22 mouse cellular contexts compared by ENCODE assay signal in genomic region chr17:79393886-79394285, GRCm38 (mm10). TPM values are rescaled to one million over a fixed set of nuclear protein-coding genes. Genes with fewer than 3 reads are reported as not detected.
DNase-seq lines count a peak whose midpoint lies in the region; ATAC-seq and TF ChIP-seq lines count a peak whose summit lies in the region.
"Had no signal": no experiment of that assay in that cellular context is flagged by ENCODE, and none has a peak within 500 bp of the region (broad histone marks: within the 10 kb centered on the region; RNA-seq: fewer than 3 reads in every experiment).

No protein-coding gene starts in this region.

- no peak overlapping the region for H3K4me2 ChIP-seq in lung, postnatal 0 days (replicated peaks; ENCODE audit: low read depth, low read length)
- no peak overlapping the region for H3K4me2 ChIP-seq in embryonic facial prominence, embryonic 15.5 days (replicated peaks)
- no peak overlapping the region for H3K4me2 ChIP-seq in stomach, embryonic 14.5 days (replicated peaks; ENCODE audit: low read depth, low read length)
- H3K4me2 ChIP-seq: embryonic facial prominence, embryonic 12.5 days; hindbrain, embryonic 12.5 days had no signal

- peak overlapping the region; percentile 63 for H3K27ac ChIP-seq in lung, postnatal 0 days (ENCODE audit: low read length)
- peak overlapping the region; percentile 63 for H3K27ac ChIP-seq in embryonic facial prominence, embryonic 15.5 days (replicated peaks)
- H3K27ac ChIP-seq in stomach, embryonic 14.5 days (ENCODE audit: low read length): peak overlapping the region; percentile 58; the same call in 1 of the 2 replicates
- H3K27ac ChIP-seq: embryonic facial prominence, embryonic 12.5 days; forebrain, embryonic 10.5 days; heart, embryonic 10.5 days; hindbrain, embryonic 12.5 days had no signal

- WGBS in lung, postnatal 0 days: 44% methylated on average over 7 of the region's 7 CpGs
- WGBS in embryonic facial prominence, embryonic 15.5 days: 45% methylated on average over 7 of the region's 7 CpGs
- WGBS in stomach, embryonic 14.5 days: 53% methylated on average over 7 of the region's 7 CpGs

- no peak overlapping the region for H3K4me3 ChIP-seq in lung, postnatal 0 days (ENCODE audit: low read depth, low read length)
- H3K4me3 ChIP-seq in embryonic facial prominence, embryonic 15.5 days (replicated peaks): no peak overlapping the region
- H3K4me3 ChIP-seq in stomach, embryonic 14.5 days (ENCODE audit: low read depth, low read length): no peak overlapping the region
- H3K4me3 ChIP-seq: embryonic facial prominence, embryonic 12.5 days; erythroblast, embryonic 14.5 days; forebrain, embryonic 10.5 days; heart, embryonic 10.5 days; hindbrain, embryonic 12.5 days had no signal

- H3K27me3 ChIP-seq in lung, postnatal 0 days (replicated peaks; ENCODE audit: insufficient read depth, low read length): no peaks in the 10 kb centered on the region
- H3K27me3 ChIP-seq in embryonic facial prominence, embryonic 15.5 days: no peaks in the 10 kb centered on the region
- no peaks in the 10 kb centered on the region for H3K27me3 ChIP-seq in stomach, embryonic 14.5 days (ENCODE audit: control insufficient read depth, insufficient read depth, low read length)
- H3K27me3 ChIP-seq: embryonic facial prominence, embryonic 12.5 days; hindbrain, embryonic 12.5 days had no signal

- DNase-seq in lung, postnatal 0 days (ENCODE audit: low spot score): peak; percentile 77
- no peak for DNase-seq in lung, postnatal 4 days
- no peak for DNase-seq in frontal cortex, adult 2 months (ENCODE audit: extremely low spot score in 1 of 2, low spot score in 1 of 2)
- no peak for DNase-seq in retina, postnatal 1 day
- DNase-seq: adrenal gland, adult 2 months; adrenal gland, postnatal 36 days; cerebellum, adult 2 months; cerebellum, postnatal 10 days; embryo, embryonic 11 days; gastrocnemius, postnatal 10 days; heart, adult 18-20 months; heart, postnatal 10 days; heart, postnatal 4 days had no signal

- H3K9ac ChIP-seq in lung, postnatal 0 days (replicated peaks; ENCODE audit: low read depth): no peak overlapping the region
- H3K9ac ChIP-seq in embryonic facial prominence, embryonic 15.5 days: no peak overlapping the region
- H3K9ac ChIP-seq in stomach, embryonic 14.5 days (replicated peaks; ENCODE audit: low read depth, low read length): no peak overlapping the region
- H3K9ac ChIP-seq: embryonic facial prominence, embryonic 12.5 days; hindbrain, embryonic 12.5 days had no signal

- TF ChIP-seq CTCF in lung, postnatal 0 days (IDR thresholded peaks at IDR 0.05): no peak

- H3K4me1 ChIP-seq in lung, postnatal 0 days (ENCODE audit: insufficient read depth, low read depth, low read length): peaks cover 3% of the 10 kb centered on the region; the same call in 1 of the 2 replicates
- peaks cover 9% of the 10 kb centered on the region for H3K4me1 ChIP-seq in embryonic facial prominence, embryonic 15.5 days
- 0 out of 2 replicates have a peak, but pooled peaks cover 6% of the 10 kb centered on the region for H3K4me1 ChIP-seq in stomach, embryonic 14.5 days (ENCODE audit: control insufficient read depth, insufficient read depth, low read length)
- H3K4me1 ChIP-seq: embryonic facial prominence, embryonic 12.5 days; forebrain, embryonic 10.5 days; heart, embryonic 10.5 days; hindbrain, embryonic 12.5 days had no signal

- 0 out of 2 replicates have a peak, but pooled peaks have one; percentile 34 for ATAC-seq in lung, postnatal 0 days
- ATAC-seq in embryonic facial prominence, embryonic 15.5 days (ENCODE audit: insufficient number of reproducible peaks, low FRiP score, low TSS enrichment, low read depth): no peak
- no peak for ATAC-seq in stomach, embryonic 14.5 days (ENCODE audit: insufficient number of reproducible peaks, insufficient read depth, low FRiP score, low read depth)
- ATAC-seq: forebrain, embryonic 14.5 days; hindbrain, embryonic 16.5 days had no signal

- no peak for TF ChIP-seq EP300 in lung, postnatal 0 days (IDR thresholded peaks at IDR 0.05)

- no peaks in the 10 kb centered on the region for H3K9me3 ChIP-seq in lung, postnatal 0 days (ENCODE audit: low read length)
- H3K9me3 ChIP-seq in embryonic facial prominence, embryonic 15.5 days (replicated peaks): no peaks in the 10 kb centered on the region
- H3K9me3 ChIP-seq in stomach, embryonic 14.5 days (ENCODE audit: control insufficient read depth, low read depth, low read length): no peaks in the 10 kb centered on the region
- H3K9me3 ChIP-seq: embryonic facial prominence, embryonic 12.5 days; forebrain, embryonic 10.5 days; heart, embryonic 10.5 days; hindbrain, embryonic 12.5 days had no signal

- H3K36me3 ChIP-seq in lung, postnatal 0 days (ENCODE audit: insufficient read depth, low read length): no peaks in the 10 kb centered on the region
- no peaks in the 10 kb centered on the region for H3K36me3 ChIP-seq in embryonic facial prominence, embryonic 15.5 days
- H3K36me3 ChIP-seq in stomach, embryonic 14.5 days (ENCODE audit: control insufficient read depth, insufficient read depth, low read length): no peaks in the 10 kb centered on the region
- H3K36me3 ChIP-seq: embryonic facial prominence, embryonic 12.5 days; forebrain, embryonic 10.5 days; heart, embryonic 10.5 days; hindbrain, embryonic 12.5 days had no signal

RNA-seq across cellular contexts. Expression of gene Cdc42ep3, which starts 39.0 kb away (rescaled TPM):
- polyA plus RNA-seq in lung, postnatal 0 days (2015; fragmentation: Nextera tagmentation; extraction: Ambion mirVana): 71.2 and 81.3 TPM in 2 replicates
- polyA plus RNA-seq in embryonic facial prominence, embryonic 15.5 days (2015; fragmentation: Nextera tagmentation; extraction: Ambion mirVana): 68.8 and 84.8 TPM in 2 replicates
- 75.5 and 85.0 TPM in 2 replicates for polyA plus RNA-seq in stomach, embryonic 14.5 days (2014; fragmentation: Nextera tagmentation; extraction: Ambion mirVana)
- 22.3 and 22.9 TPM in 2 replicates for polyA plus RNA-seq in frontal cortex, adult 2 months (2012; rRNA removed)
